Mouse (Mus musculus) heart, embryonic 13.5 days (tissue): Measurements from ENCODE around the gene Emx1. TPM values are rescaled to one million over a fixed set of nuclear protein-coding genes. Genes with fewer than 3 reads are reported as not detected.

ENCODE experiments used
- ATAC-seq: fragments of 200-750 bp; cut with Nextera tagmentation; 2 replicates; pipeline ENCODE4 v1.8.0; 2017; ENCODE audit warnings: moderate TSS enrichment; ENCODE audit not compliant: insufficient number of reproducible peaks, low FRiP score, low TSS enrichment; ENCODE audit errors: extremely low read depth
- H3K27ac ChIP-seq: fragments of 300-500 bp; sonication (generic); replicated peaks from 2 replicates; pipeline ENCODE4 v1.5.1; 2015; ENCODE audit warnings: moderate library complexity, mild to moderate bottlenecking, inconsistent platforms
- H3K27me3 ChIP-seq: fragments of 300-500 bp; sonication (generic); replicated peaks from 2 replicates; pipeline ENCODE4 v1.6.1; 2015; ENCODE audit warnings: mild to moderate bottlenecking, inconsistent platforms
- H3K36me3 ChIP-seq: fragments of 300-500 bp; sonication (generic); 2 replicates; pipeline ENCODE4 v1.6.1; 2015; ENCODE audit warnings: mild to moderate bottlenecking, inconsistent platforms
- H3K4me1 ChIP-seq: fragments of 300-500 bp; sonication (generic); 2 replicates; pipeline ENCODE4 v1.6.1; 2015; ENCODE audit warnings: inconsistent platforms
- H3K4me2 ChIP-seq: fragments of 300-500 bp; sonication (generic); 2 replicates; pipeline ENCODE4 v1.6.1; 2015; ENCODE audit warnings: inconsistent platforms, mild to moderate bottlenecking, moderate library complexity
- H3K4me3 ChIP-seq: fragments of 300-500 bp; sonication (generic); 2 replicates; pipeline ENCODE4 v1.5.1; 2015; ENCODE audit warnings: moderate library complexity, mild to moderate bottlenecking, inconsistent platforms
- H3K9ac ChIP-seq: fragments of 300-500 bp; sonication (generic); 2 replicates; pipeline ENCODE4 v1.6.1; 2015; ENCODE audit warnings: inconsistent platforms, mild to moderate bottlenecking, moderate library complexity
- H3K9me3 ChIP-seq: fragments of 300-500 bp; sonication (generic); 2 replicates; pipeline ENCODE4 v1.6.1; 2016; ENCODE audit warnings: inconsistent platforms
- WGBS: fragments of 180-500 bp; shearing (Covaris S2); methylation state at CpG from one replicate; pipeline ENCODE4 v1.1.7; 2015; ENCODE audit warnings: mixed read lengths; 5-methylcytosine and 5-hydroxymethylcytosine counted together
- polyA plus RNA-seq: library from polyadenylated mRNA; unstranded; fragments of >200 nt; fragmentation: Nextera tagmentation; extraction: Ambion mirVana; gene quantifications from 2 replicates; pipeline ENCODE4 v1.2.1, GENCODE M21; 2015

The Emx1 gene
- polyA plus RNA-seq, 1 experiment from 2014 or later, result not detected

DNA sequence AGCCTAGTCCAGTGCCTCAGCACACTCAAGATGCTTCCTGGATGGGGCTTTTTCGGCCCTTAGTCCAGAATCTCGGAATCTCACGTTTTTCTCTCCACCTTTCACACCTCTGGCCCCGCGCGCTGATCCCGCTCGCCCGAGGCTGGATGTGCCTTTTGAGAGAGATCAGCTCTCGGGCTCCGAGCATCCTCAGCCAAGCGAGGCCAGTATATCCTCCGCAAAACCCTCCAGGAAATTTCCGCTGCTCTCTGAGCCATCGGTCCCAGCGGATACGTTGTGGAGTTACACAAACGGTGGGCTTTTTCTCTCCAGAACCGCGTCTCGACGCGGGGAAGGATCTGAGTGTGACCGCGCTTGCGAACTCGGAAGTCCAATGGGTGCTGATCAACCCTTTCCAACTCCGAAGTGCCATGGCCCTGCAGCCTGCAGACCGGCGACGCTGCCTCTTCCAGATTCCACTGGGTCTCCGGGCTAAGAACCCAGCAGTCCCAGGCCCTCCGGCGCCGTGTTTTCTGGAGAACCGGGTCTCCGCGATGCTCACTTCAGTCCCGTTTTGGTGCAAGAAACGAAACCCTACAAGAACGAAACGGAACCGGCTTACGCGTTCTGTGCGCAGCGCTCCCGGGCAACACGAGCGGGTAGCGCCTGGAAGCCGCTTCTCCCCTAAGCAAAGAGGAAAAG, 2.8 kb downstream of the Emx1 start:
- peak overlapping the region; percentile 47 for H3K9ac ChIP-seq
- under 1% methylated on average over 52 of the region's 52 CpGs for WGBS

DNA sequence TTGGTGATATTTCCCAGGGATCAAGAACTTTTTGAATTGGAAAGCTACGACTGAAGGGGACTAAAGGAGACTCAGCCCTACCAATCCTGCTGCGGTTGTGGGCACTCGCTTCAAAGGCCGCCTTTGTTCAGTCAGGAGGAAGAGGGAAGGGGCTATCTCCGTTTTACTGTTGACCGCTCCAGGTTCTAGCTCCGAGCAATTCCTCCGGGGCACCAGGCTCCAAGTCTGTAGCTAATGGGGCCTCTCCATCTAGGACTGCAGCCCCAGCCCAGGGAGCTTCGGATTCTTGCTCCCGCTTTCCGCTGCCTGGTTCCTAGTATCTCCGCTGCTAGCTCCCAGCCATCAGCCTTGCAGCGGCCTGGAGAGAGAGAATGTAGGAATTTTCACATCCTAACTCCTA, 3.4 kb downstream of the Emx1 start:
- no peak for ATAC-seq
- peaks cover 43% of the 10 kb centered on the region for H3K4me1 ChIP-seq
- H3K9me3 ChIP-seq, result no peaks in the 10 kb centered on the region
- 3% methylated on average over 13 of the region's 13 CpGs for WGBS
- H3K4me3 ChIP-seq, result peak overlapping the region; percentile 48
- H3K27ac ChIP-seq, result no peak overlapping the region
- H3K4me2 ChIP-seq, result peak overlapping the region; percentile 72
- no peaks in the 10 kb centered on the region for H3K36me3 ChIP-seq
- peak overlapping the region; percentile 47; the same call in 1 of the 2 replicates for H3K9ac ChIP-seq
- H3K27me3 ChIP-seq, result peaks cover 100% of the 10 kb centered on the region

More for the DNA sequence above, 2.8 kb downstream of the Emx1 start:
- Histone ChIP-seq H3K27me3 (peaks cover 99% of the 10 kb centered on the region), H3K27ac (no peak overlapping the region), H3K36me3 (no peaks in the 10 kb centered on the region), H3K4me3 (peak overlapping the region; percentile 48), H3K4me2 (peak overlapping the region; percentile 72), H3K4me1 (peaks cover 43% of the 10 kb centered on the region), H3K9me3 (no peaks in the 10 kb centered on the region)
- no peak for ATAC-seq

DNA sequence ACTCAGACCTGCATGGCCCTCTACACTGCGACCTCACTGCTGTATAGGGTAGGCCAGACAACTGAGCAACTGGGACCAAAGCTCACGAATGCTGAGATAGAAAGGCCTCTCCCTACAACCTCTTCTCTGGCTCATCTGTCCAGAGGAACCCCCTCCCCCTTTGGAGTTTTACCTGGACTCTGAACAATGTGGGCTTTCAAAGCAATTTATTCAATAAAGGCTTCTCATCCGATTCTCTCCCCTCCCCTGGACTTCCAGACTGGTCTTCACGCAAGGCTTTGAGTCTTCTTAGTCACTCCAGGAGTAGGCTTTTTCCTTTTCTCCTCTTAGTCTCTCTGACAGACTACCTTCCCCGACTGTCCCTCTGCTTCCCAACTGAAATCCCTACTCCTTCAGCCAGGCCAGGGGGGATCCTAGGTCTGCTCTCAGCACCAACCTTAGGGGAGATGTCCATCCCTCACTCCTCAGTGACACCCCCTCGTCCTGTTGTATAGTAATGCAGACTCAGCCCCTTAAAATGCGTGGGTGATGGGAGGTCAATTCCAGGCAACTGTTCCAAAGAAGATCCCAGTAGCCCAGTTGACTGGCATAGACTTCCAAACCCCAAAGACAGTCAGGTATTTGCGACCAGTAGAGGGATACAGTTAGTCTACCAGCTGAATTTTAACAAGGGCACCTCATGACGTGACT, 4.7 kb downstream of the Emx1 start:
- Histone ChIP-seq H3K27me3 (peaks cover 99% of the 10 kb centered on the region), H3K27ac (no peak overlapping the region), H3K4me3 (no peak overlapping the region), H3K9ac (no peak overlapping the region), H3K4me1 (peaks cover 32% of the 10 kb centered on the region), H3K36me3 (no peaks in the 10 kb centered on the region), H3K9me3 (no peaks in the 10 kb centered on the region), H3K4me2 (no peak overlapping the region)
- 19% methylated on average over 9 of the region's 9 CpGs for WGBS
- no peak for ATAC-seq

DNA sequence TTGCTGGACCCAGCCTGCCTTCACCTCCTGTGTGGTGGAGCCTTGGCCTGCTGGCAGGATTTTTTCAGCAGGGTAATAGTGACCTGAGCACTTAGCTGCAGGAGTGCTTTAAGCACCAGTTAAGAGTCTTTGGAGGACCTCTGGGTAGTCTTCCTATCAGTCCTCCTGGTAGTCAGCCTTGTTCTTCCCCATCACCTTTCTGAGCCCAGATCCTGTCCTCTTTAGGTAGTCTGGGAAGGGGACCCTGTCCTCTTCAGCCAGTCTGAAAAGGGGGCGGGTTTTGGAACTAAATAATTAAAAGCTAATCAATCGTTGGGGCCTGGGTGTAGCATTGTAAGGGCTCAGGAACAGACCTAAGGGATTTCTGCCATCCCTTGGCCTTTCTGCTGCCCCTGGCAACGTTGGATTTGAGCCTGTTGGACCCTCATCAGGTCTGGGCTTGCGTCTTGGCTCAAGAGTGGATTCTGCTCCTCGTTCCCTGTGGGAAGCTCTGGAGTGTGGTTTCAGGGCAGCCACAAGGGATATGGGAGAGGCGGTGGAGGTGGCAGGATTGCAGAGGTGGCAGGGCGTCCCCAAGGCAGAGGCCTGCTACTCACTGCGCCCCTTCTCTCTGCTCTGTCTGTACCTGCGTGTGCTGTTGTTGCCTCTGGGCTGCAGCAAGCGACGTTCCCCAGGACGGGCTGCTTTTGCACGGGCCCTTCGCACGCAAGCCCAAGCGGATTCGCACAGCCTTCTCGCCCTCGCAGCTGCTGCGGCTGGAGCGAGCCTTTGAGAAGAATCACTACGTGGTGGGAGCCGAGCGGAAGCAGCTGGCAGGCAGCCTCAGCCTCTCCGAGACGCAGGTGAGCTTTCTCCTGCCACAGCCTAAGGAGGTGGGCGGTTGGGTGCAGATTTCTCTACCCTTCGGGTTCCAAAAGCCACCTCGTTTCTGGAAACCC, 6.4 kb downstream of the Emx1 start:
- H3K27ac ChIP-seq, result no peak overlapping the region
- H3K4me2 ChIP-seq, result peak overlapping the region; percentile 31; the same call in 1 of the 2 replicates
- no peak overlapping the region for H3K4me3 ChIP-seq
- peaks cover 20% of the 10 kb centered on the region for H3K4me1 ChIP-seq
- 6% methylated on average over 29 of the region's 29 CpGs for WGBS
- no peaks in the 10 kb centered on the region for H3K36me3 ChIP-seq
- no peak overlapping the region for H3K9ac ChIP-seq
- no peaks in the 10 kb centered on the region for H3K9me3 ChIP-seq
- peaks cover 99% of the 10 kb centered on the region for H3K27me3 ChIP-seq
- no peak for ATAC-seq

DNA sequence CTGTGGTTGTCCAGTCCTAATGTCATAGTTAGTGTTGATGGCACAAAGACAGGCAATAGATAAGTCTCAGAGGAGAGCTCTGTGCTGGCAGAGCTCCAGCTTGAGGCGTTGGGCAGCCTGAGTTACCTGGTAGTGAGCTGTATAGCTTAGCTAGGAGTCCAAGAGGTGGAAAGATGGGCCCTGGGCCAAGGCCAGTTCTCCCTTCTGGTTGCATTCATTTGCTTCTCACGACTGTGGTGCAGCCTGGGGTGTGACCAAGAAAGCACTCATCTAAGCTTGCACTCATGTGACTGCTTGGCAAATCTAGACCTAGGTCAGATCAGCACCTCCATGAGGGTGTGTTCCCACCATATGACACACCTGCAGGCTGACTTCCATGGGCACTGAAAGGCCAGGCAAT, 10.7 kb downstream of the Emx1 start:
- ATAC-seq, result no peak
- WGBS, result 35% methylated on average over 2 of the region's 2 CpGs

DNA sequence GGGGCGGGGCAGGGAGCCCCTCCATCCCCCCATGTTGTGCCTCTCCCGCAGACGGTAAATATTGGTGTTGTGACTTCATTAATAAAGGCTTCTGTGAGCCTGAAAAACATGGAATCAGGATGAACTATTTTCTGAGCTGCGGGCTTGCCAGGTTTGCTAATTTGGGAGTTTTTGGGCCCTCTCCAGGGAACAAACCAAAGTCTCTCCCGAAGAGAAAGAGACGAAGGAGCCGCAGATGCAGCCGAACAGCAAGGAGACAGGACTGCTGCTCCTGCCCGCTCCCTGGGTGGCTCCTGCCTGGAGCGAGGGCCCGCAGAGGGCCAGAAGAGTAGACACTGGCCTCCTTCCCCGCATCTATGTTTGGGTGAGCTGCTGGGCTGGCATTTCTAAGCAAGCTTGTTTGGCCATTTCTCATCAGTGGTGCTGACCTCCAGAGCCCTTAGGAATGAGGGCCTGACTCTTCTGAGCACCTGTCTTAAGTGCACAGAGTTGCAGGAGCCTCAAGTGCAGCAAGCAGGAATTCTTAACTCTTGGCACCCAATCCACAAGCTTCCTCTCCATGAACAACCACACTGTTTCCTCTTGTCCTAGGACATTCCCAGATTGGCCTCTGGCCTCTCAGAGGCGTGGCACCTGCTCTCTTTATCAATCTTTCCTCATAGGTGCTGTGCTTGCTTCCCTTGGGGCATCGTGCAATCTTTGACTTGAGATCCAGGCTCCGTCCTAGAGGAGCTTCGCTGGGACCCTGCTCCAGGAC, 19.1 kb downstream of the Emx1 start:
- Histone ChIP-seq H3K9me3 (no peaks in the 10 kb centered on the region), H3K9ac (no peak overlapping the region), H3K4me2 (no peak overlapping the region), H3K27me3 (peaks cover 74% of the 10 kb centered on the region), H3K27ac (no peak overlapping the region), H3K36me3 (no peaks in the 10 kb centered on the region), H3K4me3 (no peak overlapping the region), H3K4me1 (0 out of 2 replicates have a peak, but pooled peaks cover 6% of the 10 kb centered on the region)
- no peak for ATAC-seq
- 33% methylated on average over 16 of the region's 16 CpGs for WGBS

More for the DNA sequence above, 10.7 kb downstream of the Emx1 start:
- Histone ChIP-seq H3K9ac (no peak overlapping the region), H3K27ac (no peak overlapping the region), H3K9me3 (no peaks in the 10 kb centered on the region), H3K4me2 (no peak overlapping the region), H3K4me3 (no peak overlapping the region), H3K36me3 (no peaks in the 10 kb centered on the region), H3K4me1 (peaks cover 9% of the 10 kb centered on the region), H3K27me3 (peaks cover 98% of the 10 kb centered on the region)

DNA sequence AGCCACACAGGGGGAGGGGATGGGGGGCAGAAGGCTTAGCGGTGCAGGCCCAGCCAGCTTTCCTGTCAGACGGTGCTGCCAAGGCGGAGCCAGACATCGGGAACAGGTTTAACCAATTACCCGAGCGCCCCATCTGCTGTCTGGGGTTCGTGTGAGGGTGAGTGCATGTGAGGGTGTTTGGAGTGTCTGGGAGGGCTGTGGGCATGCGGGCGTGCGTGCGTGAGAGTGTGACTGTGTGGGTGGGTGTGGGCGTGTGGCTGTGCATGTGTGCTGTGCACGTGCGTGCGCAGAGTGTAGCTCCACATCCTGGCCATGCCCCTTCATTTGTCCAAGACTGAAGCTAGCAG, 19.7 kb downstream of the Emx1 start:
- Histone ChIP-seq H3K4me1 (0 out of 2 replicates have a peak, but pooled peaks cover 6% of the 10 kb centered on the region), H3K27me3 (peaks cover 69% of the 10 kb centered on the region), H3K27ac (no peak overlapping the region), H3K36me3 (no peaks in the 10 kb centered on the region), H3K4me2 (no peak overlapping the region), H3K9ac (no peak overlapping the region), H3K9me3 (no peaks in the 10 kb centered on the region), H3K4me3 (no peak overlapping the region)
- WGBS, result 44% methylated on average over 15 of the region's 15 CpGs
- no peak for ATAC-seq

DNA sequence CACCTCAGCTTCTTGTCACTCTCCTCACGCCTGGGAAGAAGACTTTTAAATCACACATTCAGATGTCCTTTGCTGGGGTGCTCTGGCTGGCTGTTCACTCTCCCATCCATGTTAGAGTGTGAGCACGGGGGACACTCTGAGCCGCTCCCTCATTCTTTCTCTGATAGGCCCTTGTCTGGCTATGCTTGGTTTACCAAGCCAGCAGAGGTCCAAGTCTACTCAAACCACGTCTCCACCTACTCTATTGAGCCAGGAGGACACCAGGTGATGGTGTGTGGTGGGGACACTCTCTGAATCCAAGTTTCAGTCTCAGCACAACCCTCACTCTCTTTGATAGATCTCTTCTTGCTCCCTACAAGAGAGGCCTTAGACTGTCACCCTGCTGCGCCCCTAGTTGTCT, 20.1 kb downstream of the Emx1 start:
- no peak overlapping the region for H3K9ac ChIP-seq
- no peaks in the 10 kb centered on the region for H3K36me3 ChIP-seq
- no peak for ATAC-seq
- 60% methylated on average over 5 of the region's 5 CpGs for WGBS
- H3K4me1 ChIP-seq, result 0 out of 2 replicates have a peak, but pooled peaks cover 6% of the 10 kb centered on the region
- H3K4me3 ChIP-seq, result no peak overlapping the region
- peaks cover 65% of the 10 kb centered on the region for H3K27me3 ChIP-seq
- no peak overlapping the region for H3K27ac ChIP-seq
- H3K9me3 ChIP-seq, result no peaks in the 10 kb centered on the region
- no peak overlapping the region for H3K4me2 ChIP-seq

DNA sequence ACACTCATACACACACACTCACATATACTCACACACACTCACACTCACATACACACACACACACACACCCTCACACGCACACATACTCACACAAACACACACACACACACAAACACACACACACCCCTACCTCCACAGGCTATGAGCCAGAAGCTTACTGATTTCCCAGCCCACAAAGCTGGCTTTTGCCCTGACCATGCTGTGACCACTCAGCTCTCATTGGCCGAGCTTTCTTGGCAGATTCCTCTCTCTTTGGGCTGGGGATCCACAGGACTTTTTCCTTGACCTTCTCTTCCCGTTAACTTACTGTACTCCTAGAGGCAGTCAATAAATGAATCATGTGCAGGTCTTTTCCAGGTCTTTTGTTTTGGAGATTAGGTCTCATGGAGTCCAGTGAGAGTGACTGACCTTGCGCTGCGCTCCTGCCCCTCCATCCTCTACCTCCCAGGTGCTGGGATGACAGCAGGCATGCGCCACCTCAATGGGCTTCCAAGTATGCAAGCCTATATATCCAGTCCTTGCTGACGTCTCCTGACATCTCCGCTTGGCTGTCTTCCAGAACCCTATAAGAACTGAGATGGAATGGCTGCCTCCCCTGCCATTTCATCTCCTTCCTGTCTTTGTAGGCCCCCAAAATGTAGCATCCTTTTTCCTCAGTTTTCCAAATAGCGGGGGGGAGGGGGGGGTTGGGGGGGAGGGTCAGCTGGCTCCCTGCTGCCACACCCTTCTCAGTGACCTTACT, 22.2 kb downstream of the Emx1 start:
- no peak overlapping the region for H3K4me2 ChIP-seq
- H3K27ac ChIP-seq, result no peak overlapping the region
- no peak overlapping the region for H3K9ac ChIP-seq
- H3K4me1 ChIP-seq, result 0 out of 2 replicates have a peak, but pooled peaks cover 6% of the 10 kb centered on the region
- H3K36me3 ChIP-seq, result no peaks in the 10 kb centered on the region
- 64% methylated on average over 9 of the region's 9 CpGs for WGBS
- no peak for ATAC-seq
- H3K4me3 ChIP-seq, result no peak overlapping the region
- peaks cover 44% of the 10 kb centered on the region for H3K27me3 ChIP-seq
- H3K9me3 ChIP-seq, result no peaks in the 10 kb centered on the region

DNA sequence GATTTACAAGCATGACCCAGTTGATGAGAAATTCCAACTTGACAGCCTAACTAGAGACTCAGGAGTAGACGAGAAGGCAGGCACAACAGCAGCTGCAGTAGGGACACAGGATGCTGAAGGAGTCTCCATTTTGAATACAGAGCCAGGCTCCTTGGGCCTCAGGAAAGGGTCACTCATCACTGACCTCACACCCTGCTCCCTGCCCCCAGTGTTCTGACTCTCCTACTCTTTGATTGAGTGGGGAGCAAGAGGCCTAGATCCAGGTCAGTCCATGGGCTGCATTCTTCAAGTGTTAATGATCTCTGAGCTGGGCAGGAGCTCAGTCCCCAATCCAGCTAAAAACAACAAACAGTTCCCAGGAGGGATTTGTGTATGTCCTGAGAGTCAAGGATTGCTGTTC, 23.4 kb downstream of the Emx1 start:
- Histone ChIP-seq H3K4me1 (peaks cover 11% of the 10 kb centered on the region; the same call in 1 of the 2 replicates), H3K27me3 (peaks cover 31% of the 10 kb centered on the region), H3K27ac (no peak overlapping the region), H3K9me3 (no peaks in the 10 kb centered on the region), H3K4me2 (no peak overlapping the region), H3K36me3 (no peaks in the 10 kb centered on the region), H3K9ac (no peak overlapping the region), H3K4me3 (no peak overlapping the region)
- 43% methylated on average over 1 of the region's 1 CpGs for WGBS
- ATAC-seq, result no peak
